In genomic region chr6:52292328-52292727, GRCm38 (mm10) we compare ENCODE assay signal across 30 mouse cellular contexts. TPM values are rescaled to one million over a fixed set of nuclear protein-coding genes. Genes with fewer than 3 reads are reported as not detected.
"Had no signal": no experiment of that assay in that cellular context is flagged by ENCODE, and none has a peak within 500 bp of the region (broad histone marks: within the 10 kb centered on the region; RNA-seq: fewer than 3 reads in every experiment).

No protein-coding gene starts in this region.

- DNase-seq: gastrocnemius, adult 2 months; gastrocnemius, postnatal 10 days; gastrocnemius, postnatal 25 days; heart, adult 18-20 months; heart, postnatal 10 days; heart, postnatal 4 days; kidney, adult 11 months; kidney, adult 2 months; kidney, adult 9 months; kidney, postnatal 14 days; kidney, postnatal 36 days; layer of hippocampus, adult 9-11 months; layer of hippocampus, postnatal 36 days; left cerebral cortex, postnatal 4 days had no signal

- H3K27ac ChIP-seq: gastrocnemius, adult 2 months; heart, embryonic 10.5 days; hindbrain, embryonic 10.5 days; hindbrain, embryonic 12.5 days; hindbrain, embryonic 14.5 days; kidney, embryonic 15.5 days; kidney, postnatal 0 days; limb, embryonic 15.5 days; liver, embryonic 12.5 days; liver, embryonic 14.5 days had no signal

- H3K4me2 ChIP-seq: hindbrain, embryonic 12.5 days; hindbrain, embryonic 14.5 days; liver, embryonic 12.5 days had no signal

- H3K4me3 ChIP-seq: hindbrain, embryonic 10.5 days; hindbrain, embryonic 12.5 days; kidney, embryonic 15.5 days; liver, embryonic 12.5 days had no signal

- H3K4me1 ChIP-seq: hindbrain, embryonic 12.5 days; liver, embryonic 12.5 days had no signal

- ATAC-seq: hindbrain, embryonic 16.5 days; intestine, embryonic 16.5 days; liver, embryonic 12.5 days had no signal

- H3K9ac ChIP-seq: heart, embryonic 12.5 days; hindbrain, embryonic 12.5 days; hindbrain, embryonic 14.5 days; kidney, embryonic 15.5 days; limb, embryonic 15.5 days; liver, embryonic 12.5 days; liver, embryonic 14.5 days had no signal

- H3K9me3 ChIP-seq: heart, embryonic 10.5 days; heart, embryonic 12.5 days; hindbrain, embryonic 10.5 days; hindbrain, embryonic 12.5 days; kidney, embryonic 15.5 days; limb, embryonic 15.5 days; liver, embryonic 12.5 days had no signal

- H3K36me3 ChIP-seq: heart, embryonic 10.5 days; heart, embryonic 12.5 days; hindbrain, embryonic 10.5 days; hindbrain, embryonic 12.5 days; kidney, embryonic 15.5 days; limb, embryonic 15.5 days; liver, embryonic 12.5 days had no signal

RNA-seq across cellular contexts. Expression of gene Evx1, which starts 21.0 kb away (rescaled TPM):
- polyA plus RNA-seq: heart, embryonic 12.5 days; heart, embryonic 14.5 days; heart, embryonic 16.5 days; intestine, embryonic 16.5 days; kidney, adult 2 months; kidney, postnatal 0 days; large intestine, adult 2 months; liver, adult 2 months; liver, embryonic 14.5 days had no signal

RNA-seq across cellular contexts. Expression of gene Hoxa13, which starts 31.6 kb away (rescaled TPM):
- polyA plus RNA-seq: heart, embryonic 10.5 days; heart, embryonic 12.5 days; heart, embryonic 14.5 days; heart, embryonic 16.5 days; hindbrain, embryonic 10.5 days; hindbrain, embryonic 12.5 days; hindbrain, embryonic 14.5 days; hindbrain, embryonic 16.5 days; kidney, adult 2 months; kidney, postnatal 0 days; large intestine, adult 2 months; liver, adult 2 months; liver, embryonic 12.5 days had no signal

RNA-seq across cellular contexts. Expression of gene Hoxa11, which starts 46.7 kb away (rescaled TPM):
- polyA plus RNA-seq: heart, embryonic 12.5 days; heart, embryonic 14.5 days; heart, embryonic 16.5 days; hindbrain, embryonic 10.5 days; hindbrain, embryonic 12.5 days; hindbrain, embryonic 14.5 days; hindbrain, embryonic 16.5 days; large intestine, adult 2 months; liver, adult 2 months; liver, embryonic 12.5 days; liver, embryonic 14.5 days had no signal

RNA-seq across cellular contexts. Expression of gene Hoxa10, which starts 51.7 kb away (rescaled TPM):
- polyA plus RNA-seq: heart, embryonic 16.5 days; hindbrain, embryonic 10.5 days; hindbrain, embryonic 12.5 days; hindbrain, embryonic 16.5 days; liver, adult 2 months had no signal
